Mouse (Mus musculus) ES-E14 (cell line): ENCODE results near the gene Ndel1. TPM values are rescaled to one million over a fixed set of nuclear protein-coding genes. Genes with fewer than 3 reads are reported as not detected.
A peak's percentile ranks its signal among the peaks of the same experiment; 100 is the strongest.

ENCODE experiments used
- DNase-seq: peaks from one replicate; pipeline ENCODE4 v3.0.0-alpha.2; 2013; ENCODE audit warnings: low read depth, low spot score
- H3K27ac ChIP-seq: 2 replicates; pipeline ENCODE4 v1.5.1; 2012; ENCODE audit warnings: low read depth, mild to moderate bottlenecking, low read length, moderate library complexity, mixed read lengths; ENCODE audit not compliant: poor library complexity, insufficient read depth, severe bottlenecking
- H3K36me3 ChIP-seq: 2 replicates; pipeline ENCODE4 v1.6.1; 2012; ENCODE audit warnings: mild to moderate bottlenecking, low read length, moderate library complexity, mixed read lengths; ENCODE audit not compliant: control insufficient read depth, poor library complexity, insufficient read depth, severe bottlenecking
- H3K4me1 ChIP-seq, 2 experiments: fragments of 150-350 bp in 1 of 2; sonication (generic) in 1 of 2; 2 replicates each; pipeline ENCODE4 v1.6.1; 2012; ENCODE audit warnings: low read length in 2 of 2, mild to moderate bottlenecking in 1 of 2, mixed read lengths in 1 of 2; ENCODE audit not compliant: control insufficient read depth in 2 of 2, insufficient read depth in 2 of 2, poor library complexity in 1 of 2
- H3K4me3 ChIP-seq, 2 experiments: fragments of 150-350 bp in 1 of 2; sonication (generic) in 1 of 2; 2 replicates each; pipeline ENCODE4 v1.5.1; 2012; ENCODE audit warnings: low read length in 2 of 2, low read depth in 1 of 2, mild to moderate bottlenecking in 1 of 2, mixed read lengths in 1 of 2; ENCODE audit not compliant: insufficient read depth in 1 of 2, poor library complexity in 1 of 2, severe bottlenecking in 1 of 2
- H3K9ac ChIP-seq: 2 replicates; pipeline ENCODE4 v1.6.1; 2012; ENCODE audit warnings: low read depth, mild to moderate bottlenecking, low read length, mixed read lengths; ENCODE audit not compliant: poor library complexity, insufficient read depth, severe bottlenecking
- H3K9me3 ChIP-seq: fragments of 150-350 bp; sonication (generic); 2 replicates; pipeline ENCODE4 v1.6.1; 2012; ENCODE audit warnings: low read depth, mild to moderate bottlenecking, low read length; ENCODE audit not compliant: control insufficient read depth, insufficient read depth
- CHD2 ChIP-seq: IDR thresholded peaks from 2 replicates; pipeline ENCODE4 v1.6.1; 2014; ENCODE audit warnings: mild to moderate bottlenecking, low read depth, low read length, inconsistent platforms
- HCFC1 ChIP-seq: IDR thresholded peaks from 2 replicates; pipeline ENCODE4 v1.6.1; 2012; ENCODE audit warnings: low read length, inconsistent platforms, borderline replicate concordance; ENCODE audit not compliant: insufficient read depth
- MAFK ChIP-seq: IDR thresholded peaks from 2 replicates; pipeline ENCODE4 v1.6.1; 2014; ENCODE audit warnings: mild to moderate bottlenecking, low read depth, low read length, inconsistent platforms; ENCODE audit not compliant: insufficient read depth
- ZC3H11A ChIP-seq: IDR thresholded peaks from 2 replicates; pipeline ENCODE4 v1.6.1; 2012; ENCODE audit warnings: low read depth, mild to moderate bottlenecking, inconsistent platforms, low read length, borderline replicate concordance
- ZNF384 ChIP-seq: IDR thresholded peaks from 2 replicates; pipeline ENCODE4 v1.6.1; 2012; ENCODE audit warnings: low read depth, low read length, inconsistent platforms
- in situ Hi-C, 2 experiments: fragments of 600-800 bp; cut with MboI; formaldehyde crosslinking; loops; one replicate each; pipeline ENCODE4 v1.15.1; 2025; ENCODE audit warnings: low sequenced_read_pairs in 2 of 2, inconsistent platforms in 1 of 2; ENCODE audit not compliant: unreplicated experiment in 2 of 2
- total RNA-seq: library from RNA; depleted of rRNA; stranded (reverse); fragments of 300-350 nt; gene quantifications from 2 replicates; pipeline ENCODE4 v1.2.3, GENCODE M21; 2012

Gene Ndel1
- total RNA-seq, 1 experiment = 40.1 TPM

GRCm38 (mm10) chr11:68907251-68907650 lies 35.6 kb upstream of the Ndel1 start:
- DNase-seq = no peak
- Histone ChIP-seq H3K9ac (no peak overlapping the region), H3K4me3 (no peak overlapping the region), H3K36me3 (peaks cover 33% of the 10 kb centered on the region), H3K27ac (no peak overlapping the region), H3K9me3 (no peaks in the 10 kb centered on the region), H3K4me1 (no peaks in the 10 kb centered on the region; a peak in 1 of 4 replicates)
- TF ChIP-seq ZC3H11A (no peak), CHD2 (no peak), ZNF384 (no peak), HCFC1 (no peak), MAFK (no peak)
- in situ Hi-C loops = loop anchor here in 1 of 2 experiments (5.0 kb wide), 1 partner anchor 80 kb away; no protein-coding TSS in a partner anchor

GRCm38 (mm10) chr11:68906461-68906790 lies 34.8 kb upstream of the Ndel1 start:
- Histone ChIP-seq H3K36me3 (peaks cover 35% of the 10 kb centered on the region), H3K4me1 (no peaks in the 10 kb centered on the region; a peak in 1 of 4 replicates), H3K4me3 (no peak overlapping the region), H3K9me3 (no peaks in the 10 kb centered on the region), H3K9ac (no peak overlapping the region), H3K27ac (no peak overlapping the region)
- DNase-seq = no peak
- no peak for TF ChIP-seq MAFK
- TF ChIP-seq CHD2 = no peak
- TF ChIP-seq HCFC1 = no peak
- TF ChIP-seq ZNF384 = no peak
- TF ChIP-seq ZC3H11A = no peak
- in situ Hi-C loops = loop anchor here in 1 of 2 experiments (5.0 kb wide), 1 partner anchor 81 kb away; no protein-coding TSS in a partner anchor

- no peak overlapping the region for H3K27ac ChIP-seq
- no peak overlapping the region for H3K9ac ChIP-seq
- TF ChIP-seq CHD2 (peak; percentile 25; the same call in 1 of the 2 replicates), ZNF384 (no peak)
- peaks cover 35% of the 10 kb centered on the region for H3K36me3 ChIP-seq
- DNase-seq = no peak
- no peak overlapping the region for H3K4me3 ChIP-seq
- in situ Hi-C loops = loop anchor here in 1 of 2 experiments (5.0 kb wide), 1 partner anchor 81 kb away; no protein-coding TSS in a partner anchor
- no peaks in the 10 kb centered on the region for H3K9me3 ChIP-seq
- H3K4me1 ChIP-seq = no peaks in the 10 kb centered on the region; a peak in 1 of 4 replicates
Observed at GRCm38 (mm10) chr11:68905665-68906460, 34.2 kb upstream of the Ndel1 start.

- no peak for DNase-seq
- Histone ChIP-seq H3K4me3 (peak overlapping the region in 1 of 2 experiments; percentile 11; a peak in 1 of 4 replicates), H3K9ac (no peak overlapping the region; the same call in 1 of the 2 replicates), H3K27ac (no peak overlapping the region), H3K36me3 (peaks cover 35% of the 10 kb centered on the region), H3K9me3 (no peaks in the 10 kb centered on the region), H3K4me1 (no peaks in the 10 kb centered on the region; a peak in 1 of 4 replicates)
- no peak for TF ChIP-seq MAFK
- TF ChIP-seq CHD2 = no peak
- TF ChIP-seq ZC3H11A = no peak
- no peak for TF ChIP-seq ZNF384
- TF ChIP-seq HCFC1 = no peak
- in situ Hi-C loops = loop anchor here in 1 of 2 experiments (5.0 kb wide), 1 partner anchor 82 kb away; no protein-coding TSS in a partner anchor
Observed at GRCm38 (mm10) chr11:68905138-68905531, 33.5 kb upstream of the Ndel1 start.
